Mouse (Mus musculus) intestine, embryonic 15.5 days (tissue): ENCODE measurements around the gene Zfhx3. TPM values are rescaled to one million over a fixed set of nuclear protein-coding genes. Genes with fewer than 3 reads are reported as not detected.
A peak's percentile ranks its signal among the peaks of the same experiment; 100 is the strongest.

Experiments used
- ATAC-seq: fragments of 200-750 bp; cut with Nextera tagmentation; 2 replicates; pipeline ENCODE4 v1.8.0; 2017; ENCODE audit warnings: moderate TSS enrichment, moderate library complexity
- H3K27ac ChIP-seq: fragments of 300-500 bp; sonication (generic); 2 replicates; pipeline ENCODE4 v1.5.1; 2015; ENCODE audit warnings: mild to moderate bottlenecking, inconsistent platforms
- H3K27me3 ChIP-seq: fragments of 300-500 bp; sonication (generic); replicated peaks from 2 replicates; pipeline ENCODE4 v1.6.1; 2015; ENCODE audit warnings: inconsistent platforms
- H3K36me3 ChIP-seq: fragments of 300-500 bp; sonication (generic); 2 replicates; pipeline ENCODE4 v1.6.1; 2015; ENCODE audit warnings: inconsistent platforms
- H3K4me1 ChIP-seq: fragments of 300-500 bp; sonication (generic); replicated peaks from 2 replicates; pipeline ENCODE4 v1.6.1; 2015; ENCODE audit warnings: inconsistent platforms
- H3K4me2 ChIP-seq: fragments of 300-500 bp; sonication (generic); replicated peaks from 2 replicates; pipeline ENCODE4 v1.6.1; 2015; ENCODE audit warnings: mild to moderate bottlenecking, inconsistent platforms
- H3K4me3 ChIP-seq: fragments of 300-500 bp; sonication (generic); replicated peaks from 2 replicates; pipeline ENCODE4 v1.5.1; 2015; ENCODE audit warnings: inconsistent platforms
- H3K9ac ChIP-seq: fragments of 300-500 bp; sonication (generic); 2 replicates; pipeline ENCODE4 v1.6.1; 2015; ENCODE audit warnings: inconsistent platforms
- H3K9me3 ChIP-seq: fragments of 300-500 bp; sonication (generic); 2 replicates; pipeline ENCODE4 v1.6.1; 2016; ENCODE audit warnings: inconsistent platforms
- WGBS: fragments of 180-500 bp; shearing (Covaris S2); methylation state at CpG from one replicate; pipeline ENCODE4 v1.1.7; 2015; 5-methylcytosine and 5-hydroxymethylcytosine counted together
- polyA plus RNA-seq: library from polyadenylated mRNA; unstranded; fragments of >200 nt; fragmentation: Nextera tagmentation; extraction: Ambion mirVana; gene quantifications from 2 replicates; pipeline ENCODE4 v1.2.1, GENCODE M21; 2015

Zfhx3 gene
- polyA plus RNA-seq, 1 experiment from 2014 or later, result 11.5 TPM

DNA sequence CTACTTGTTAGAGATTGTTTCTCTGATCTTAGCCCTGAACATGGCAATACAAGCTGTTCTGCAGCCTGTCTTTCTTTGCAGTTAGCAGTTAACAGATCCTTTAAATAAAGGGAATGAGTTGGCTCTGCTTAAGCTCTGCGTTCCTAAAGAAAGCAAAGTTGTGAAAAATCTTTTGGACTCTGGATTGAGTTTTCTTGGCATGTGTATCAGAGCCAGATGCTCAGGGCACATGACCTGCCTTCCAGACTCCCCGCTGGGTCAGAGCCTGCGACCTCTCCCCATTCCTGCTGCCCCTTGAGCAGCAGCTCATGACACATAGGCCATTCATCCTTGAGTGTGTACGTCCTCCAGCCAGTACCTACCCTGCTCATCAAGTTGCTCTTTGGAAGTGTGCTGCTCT lies 81.9 kb downstream of the Zfhx3 start:
- Histone ChIP-seq H3K9me3 (no peaks in the 10 kb centered on the region), H3K36me3 (no peaks in the 10 kb centered on the region), H3K9ac (no peak overlapping the region), H3K27me3 (no peaks in the 10 kb centered on the region), H3K4me2 (no peak overlapping the region), H3K4me3 (no peak overlapping the region), H3K27ac (no peak overlapping the region), H3K4me1 (0 out of 2 replicates have a peak, but pooled peaks cover 7% of the 10 kb centered on the region)
- ATAC-seq, result no peak
- WGBS, result 47% methylated on average over 4 of the region's 4 CpGs

GRCm38 (mm10) chr8:108025249-108025648 lies 82.8 kb downstream of the Zfhx3 start:
- 83% methylated on average over 2 of the region's 2 CpGs for WGBS
- Histone ChIP-seq H3K36me3 (no peaks in the 10 kb centered on the region), H3K27me3 (no peaks in the 10 kb centered on the region), H3K4me1 (0 out of 2 replicates have a peak, but pooled peaks cover 7% of the 10 kb centered on the region), H3K4me2 (no peak overlapping the region), H3K9ac (no peak overlapping the region), H3K27ac (no peak overlapping the region), H3K9me3 (no peaks in the 10 kb centered on the region), H3K4me3 (no peak overlapping the region)
- no peak for ATAC-seq

DNA sequence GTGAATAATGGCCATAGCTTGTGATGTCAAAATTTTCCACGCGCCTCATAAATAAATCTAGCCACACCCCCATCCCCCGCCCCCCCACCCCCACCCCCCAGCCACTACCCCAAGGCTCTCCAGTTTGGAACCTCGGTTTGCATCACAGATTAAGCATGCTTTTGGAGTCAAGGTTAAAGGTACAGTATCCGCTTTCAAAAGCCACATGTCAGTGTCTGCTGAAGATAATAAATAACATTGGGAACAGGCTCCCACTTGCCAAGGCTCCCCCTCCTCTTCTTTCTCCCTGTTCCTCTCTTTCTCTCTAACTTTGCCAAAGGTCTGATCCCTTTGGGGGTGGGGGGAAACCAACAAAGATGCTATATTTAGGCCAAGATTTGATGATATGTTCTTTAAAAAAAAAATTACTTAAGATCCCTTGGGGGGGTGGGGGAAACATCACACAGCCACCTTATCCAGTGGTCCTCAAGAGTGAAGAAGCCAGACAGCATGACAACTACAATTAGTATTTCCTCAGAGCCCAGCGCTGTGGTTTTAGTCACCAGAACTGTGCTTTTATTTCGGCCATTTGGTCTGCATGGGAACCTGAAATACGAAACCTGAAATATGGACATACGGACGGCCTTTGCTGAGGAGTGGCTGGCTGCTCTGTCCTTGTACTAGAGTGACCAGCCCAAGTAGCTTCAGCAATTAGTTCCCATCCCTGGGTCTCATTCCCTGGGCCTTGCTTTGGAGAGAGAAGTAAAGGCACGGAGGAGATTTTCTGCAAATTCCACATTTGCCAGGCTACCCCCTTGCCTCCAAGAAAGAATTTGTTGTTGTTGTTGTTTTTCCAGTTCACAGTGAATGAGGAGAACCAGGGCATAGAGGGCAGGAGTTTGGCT lies 84.4 kb downstream of the Zfhx3 start:
- H3K4me2 ChIP-seq, result peak overlapping the region; percentile 59; the same call in 1 of the 2 replicates
- no peak overlapping the region for H3K9ac ChIP-seq
- 62% methylated on average over 11 of the region's 11 CpGs for WGBS
- ATAC-seq, result no peak
- H3K4me1 ChIP-seq, result 0 out of 2 replicates have a peak, but pooled peaks cover 7% of the 10 kb centered on the region
- H3K36me3 ChIP-seq, result no peaks in the 10 kb centered on the region
- H3K9me3 ChIP-seq, result no peaks in the 10 kb centered on the region
- H3K4me3 ChIP-seq, result no peak overlapping the region
- H3K27ac ChIP-seq, result no peak overlapping the region
- no peaks in the 10 kb centered on the region for H3K27me3 ChIP-seq

- no peaks in the 10 kb centered on the region for H3K36me3 ChIP-seq
- ATAC-seq, result no peak
- no peaks in the 10 kb centered on the region for H3K27me3 ChIP-seq
- no peak overlapping the region for H3K4me3 ChIP-seq
- 0 out of 2 replicates have a peak, but pooled peaks cover 7% of the 10 kb centered on the region for H3K4me1 ChIP-seq
- peak overlapping the region; percentile 59 for H3K4me2 ChIP-seq
- no peaks in the 10 kb centered on the region for H3K9me3 ChIP-seq
- no peak overlapping the region for H3K27ac ChIP-seq
- WGBS, result 36% methylated on average over 20 of the region's 20 CpGs
- no peak overlapping the region for H3K9ac ChIP-seq
These were observed 85.1 kb downstream of the Zfhx3 start for GRCm38 (mm10) chr8:108027561-108028025.

- WGBS, result 63% methylated on average over 8 of the region's 8 CpGs
- Histone ChIP-seq H3K4me1 (0 out of 2 replicates have a peak, but pooled peaks cover 7% of the 10 kb centered on the region), H3K36me3 (no peaks in the 10 kb centered on the region), H3K9me3 (no peaks in the 10 kb centered on the region), H3K4me3 (no peak overlapping the region), H3K4me2 (no peak overlapping the region), H3K27me3 (no peaks in the 10 kb centered on the region), H3K9ac (no peak overlapping the region), H3K27ac (no peak overlapping the region)
- no peak for ATAC-seq
These were observed 86.0 kb downstream of the Zfhx3 start for GRCm38 (mm10) chr8:108028440-108028839.

DNA sequence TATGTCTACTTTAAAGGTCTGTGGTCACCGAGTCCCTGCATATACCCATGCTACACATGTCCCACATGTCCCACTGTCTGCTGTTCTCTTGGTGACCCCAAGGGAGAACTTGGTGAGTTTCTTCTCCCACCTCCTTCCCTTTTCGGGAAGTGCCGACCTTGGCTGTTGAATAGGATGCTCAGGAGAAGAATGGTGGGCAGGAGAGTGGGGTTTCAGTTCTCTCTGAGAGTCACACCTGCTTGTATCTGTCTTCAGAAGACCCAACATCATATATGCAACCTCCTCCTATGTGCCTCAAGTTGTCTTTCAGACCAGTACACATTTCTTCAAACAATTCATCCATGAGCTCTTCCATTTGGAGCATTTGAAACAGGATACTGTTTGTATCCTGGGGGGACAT lies 88.7 kb downstream of the Zfhx3 start:
- Histone ChIP-seq H3K4me3 (no peak overlapping the region), H3K27ac (no peak overlapping the region), H3K27me3 (no peaks in the 10 kb centered on the region), H3K36me3 (no peaks in the 10 kb centered on the region), H3K4me2 (no peak overlapping the region), H3K9ac (no peak overlapping the region), H3K9me3 (no peaks in the 10 kb centered on the region), H3K4me1 (0 out of 2 replicates have a peak, but pooled peaks cover 7% of the 10 kb centered on the region)
- no peak for ATAC-seq
- WGBS, result 85% methylated on average over 3 of the region's 3 CpGs

DNA sequence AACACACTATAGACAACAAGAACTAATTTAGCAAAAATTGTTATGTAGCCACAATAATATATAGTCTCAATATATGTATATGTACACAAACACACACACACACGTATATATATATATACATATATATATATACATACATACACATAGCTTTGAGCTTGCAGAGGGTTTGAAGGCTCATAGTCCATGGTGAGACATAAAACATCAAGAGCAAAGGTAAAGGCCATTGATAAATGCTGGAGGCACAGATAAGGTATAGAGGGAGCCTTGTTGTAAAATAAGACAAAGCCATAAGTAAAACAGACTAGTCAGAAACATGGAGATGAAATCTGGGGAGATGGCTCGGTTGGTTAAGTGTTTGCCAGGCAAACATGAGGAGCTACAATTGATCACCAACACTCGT lies 91.6 kb downstream of the Zfhx3 start:
- Histone ChIP-seq H3K4me1 (no peaks in the 10 kb centered on the region), H3K4me3 (no peak overlapping the region), H3K9me3 (no peaks in the 10 kb centered on the region), H3K9ac (no peak overlapping the region), H3K4me2 (no peak overlapping the region), H3K36me3 (no peaks in the 10 kb centered on the region), H3K27me3 (no peaks in the 10 kb centered on the region), H3K27ac (no peak overlapping the region)
- WGBS, result 65% methylated on average over 3 of the region's 3 CpGs
- ATAC-seq, result peak; percentile 65

DNA sequence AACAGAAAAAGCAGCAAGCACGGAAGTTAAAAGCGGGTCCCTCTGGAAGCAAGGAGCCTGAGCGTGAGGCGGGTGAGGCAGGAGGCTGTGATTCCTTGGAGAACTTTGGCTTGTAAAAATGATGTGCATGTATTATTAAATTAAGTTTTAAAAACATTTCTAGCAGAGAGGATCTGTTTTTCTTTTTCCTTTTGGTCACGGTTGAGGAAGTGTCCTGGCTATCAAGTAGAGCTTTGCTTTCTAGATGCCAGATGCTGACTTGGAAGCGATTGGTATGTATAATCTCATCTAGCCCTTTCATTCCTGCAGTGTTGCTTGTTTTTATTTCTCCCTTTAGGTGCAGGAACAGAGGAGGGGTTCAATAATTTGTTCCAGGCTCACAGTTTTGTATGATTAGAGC lies 92.3 kb downstream of the Zfhx3 start:
- WGBS, result 77% methylated on average over 6 of the region's 6 CpGs

GRCm38 (mm10) chr8:108043618-108044017 lies 101.2 kb downstream of the Zfhx3 start:
- Histone ChIP-seq H3K27ac (no peak overlapping the region), H3K4me2 (no peak overlapping the region), H3K4me3 (no peak overlapping the region), H3K4me1 (no peaks in the 10 kb centered on the region), H3K9ac (no peak overlapping the region), H3K9me3 (no peaks in the 10 kb centered on the region), H3K36me3 (no peaks in the 10 kb centered on the region), H3K27me3 (no peaks in the 10 kb centered on the region)
- 70% methylated on average over 4 of the region's 4 CpGs for WGBS
- no peak for ATAC-seq

More for the DNA sequence above, 92.3 kb downstream of the Zfhx3 start:
- Histone ChIP-seq H3K9ac (no peak overlapping the region), H3K27me3 (no peaks in the 10 kb centered on the region), H3K9me3 (no peaks in the 10 kb centered on the region), H3K4me1 (no peaks in the 10 kb centered on the region), H3K27ac (no peak overlapping the region), H3K36me3 (no peaks in the 10 kb centered on the region), H3K4me3 (no peak overlapping the region), H3K4me2 (no peak overlapping the region)
- no peak for ATAC-seq

DNA sequence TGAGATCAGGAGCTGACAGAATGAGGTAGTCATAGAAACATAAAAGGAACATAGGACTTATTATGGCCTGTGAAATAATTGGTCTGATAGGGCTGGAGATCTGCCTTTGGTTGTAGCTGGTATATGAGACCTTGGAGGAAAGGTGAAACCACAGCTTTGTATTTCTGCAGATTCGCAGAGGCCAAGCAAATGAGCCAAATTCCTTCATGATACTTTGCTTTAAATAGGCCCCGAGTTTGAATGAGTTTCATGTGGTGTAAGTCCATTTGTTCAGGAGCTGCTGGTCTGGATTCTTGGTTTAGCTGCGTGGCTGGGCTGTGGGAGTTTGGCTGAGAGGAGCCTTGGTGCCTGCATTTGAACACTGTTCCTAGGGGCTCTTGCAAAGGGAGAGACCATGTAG lies 101.7 kb downstream of the Zfhx3 start:
- Histone ChIP-seq H3K9ac (no peak overlapping the region), H3K4me1 (no peaks in the 10 kb centered on the region), H3K4me3 (no peak overlapping the region), H3K27ac (no peak overlapping the region), H3K4me2 (no peak overlapping the region), H3K9me3 (no peaks in the 10 kb centered on the region), H3K27me3 (no peaks in the 10 kb centered on the region), H3K36me3 (no peaks in the 10 kb centered on the region)
- 85% methylated on average over 3 of the region's 3 CpGs for WGBS
- no peak for ATAC-seq

- Histone ChIP-seq H3K9me3 (no peaks in the 10 kb centered on the region), H3K4me3 (no peak overlapping the region), H3K27ac (no peak overlapping the region), H3K4me1 (no peaks in the 10 kb centered on the region), H3K36me3 (no peaks in the 10 kb centered on the region), H3K9ac (no peak overlapping the region), H3K4me2 (no peak overlapping the region), H3K27me3 (no peaks in the 10 kb centered on the region)
- WGBS, result 51% methylated on average over 5 of the region's 5 CpGs
- no peak for ATAC-seq
These were observed 113.8 kb downstream of the Zfhx3 start for GRCm38 (mm10) chr8:108056241-108056640.

GRCm38 (mm10) chr8:108061972-108062371 lies 119.5 kb downstream of the Zfhx3 start:
- no peaks in the 10 kb centered on the region for H3K4me1 ChIP-seq
- 57% methylated on average over 12 of the region's 12 CpGs for WGBS
- H3K4me2 ChIP-seq, result no peak overlapping the region
- H3K9me3 ChIP-seq, result no peaks in the 10 kb centered on the region
- H3K27ac ChIP-seq, result no peak overlapping the region
- H3K4me3 ChIP-seq, result no peak overlapping the region
- no peak overlapping the region for H3K9ac ChIP-seq
- no peak for ATAC-seq
- H3K36me3 ChIP-seq, result no peaks in the 10 kb centered on the region
- H3K27me3 ChIP-seq, result no peaks in the 10 kb centered on the region

- ATAC-seq, result no peak
- H3K4me3 ChIP-seq, result no peak overlapping the region
- no peaks in the 10 kb centered on the region for H3K4me1 ChIP-seq
- no peaks in the 10 kb centered on the region for H3K27me3 ChIP-seq
- 74% methylated on average over 6 of the region's 6 CpGs for WGBS
- H3K27ac ChIP-seq, result no peak overlapping the region
- no peak overlapping the region for H3K9ac ChIP-seq
- no peak overlapping the region for H3K4me2 ChIP-seq
- H3K9me3 ChIP-seq, result no peaks in the 10 kb centered on the region
- H3K36me3 ChIP-seq, result no peaks in the 10 kb centered on the region
These were observed 124.7 kb downstream of the Zfhx3 start for GRCm38 (mm10) chr8:108067111-108067510.
